Mouse (Mus musculus): ENCODE results near the gene Uvrag. TPM values are rescaled to one million over a fixed set of nuclear protein-coding genes. Genes with fewer than 3 reads are reported as not detected.

The Uvrag gene
- polyA plus RNA-seq, 1 experiment from 2014 or later = 19.1 TPM

- H3K4me1 ChIP-seq = peaks cover 27% of the 10 kb centered on the region
- 63% methylated on average over 3 of the region's 3 CpGs for WGBS
- H3K4me3 ChIP-seq (replicated peaks) = no peak overlapping the region
- H3K9ac ChIP-seq = no peak overlapping the region
- no peak for ATAC-seq (replicated peaks; ENCODE audit: low FRiP score)
- no peak overlapping the region for H3K27ac ChIP-seq
- H3K36me3 ChIP-seq = peaks cover 7% of the 10 kb centered on the region; the same call in 1 of the 2 replicates
- no peak overlapping the region for H3K4me2 ChIP-seq
- no peaks in the 10 kb centered on the region for H3K27me3 ChIP-seq
- no peaks in the 10 kb centered on the region for H3K9me3 ChIP-seq (replicated peaks)
Measured at GRCm38 (mm10) chr7:98856128-98856527, 284.8 kb downstream of the Uvrag start.

- Histone ChIP-seq H3K27ac (no peak overlapping the region), H3K4me3 (replicated peaks) (no peak overlapping the region), H3K36me3 (peaks cover 10% of the 10 kb centered on the region; the same call in 1 of the 2 replicates), H3K27me3 (no peaks in the 10 kb centered on the region), H3K4me2 (no peak overlapping the region), H3K9ac (no peak overlapping the region), H3K4me1 (peaks cover 28% of the 10 kb centered on the region), H3K9me3 (replicated peaks) (no peaks in the 10 kb centered on the region)
- ATAC-seq (replicated peaks; ENCODE audit: low FRiP score) = no peak
- WGBS = 54% methylated on average over 2 of the region's 2 CpGs
Measured at GRCm38 (mm10) chr7:98855388-98855787, 285.6 kb downstream of the Uvrag start.

- ATAC-seq (replicated peaks; ENCODE audit: low FRiP score) = no peak
- 80% methylated on average over 6 of the region's 6 CpGs for WGBS
- Histone ChIP-seq H3K27me3 (no peaks in the 10 kb centered on the region), H3K9ac (no peak overlapping the region), H3K27ac (no peak overlapping the region), H3K4me1 (peaks cover 35% of the 10 kb centered on the region), H3K9me3 (replicated peaks) (no peaks in the 10 kb centered on the region), H3K4me3 (replicated peaks) (no peak overlapping the region), H3K36me3 (peaks cover 22% of the 10 kb centered on the region), H3K4me2 (no peak overlapping the region)
Measured at GRCm38 (mm10) chr7:98853806-98854205, 287.1 kb downstream of the Uvrag start.

- Histone ChIP-seq H3K4me3 (replicated peaks) (no peak overlapping the region), H3K27ac (no peak overlapping the region), H3K9me3 (replicated peaks) (no peaks in the 10 kb centered on the region), H3K36me3 (peaks cover 25% of the 10 kb centered on the region), H3K27me3 (no peaks in the 10 kb centered on the region), H3K9ac (no peak overlapping the region), H3K4me1 (peaks cover 38% of the 10 kb centered on the region), H3K4me2 (no peak overlapping the region)
- 81% methylated on average over 18 of the region's 18 CpGs for WGBS
- no peak for ATAC-seq (replicated peaks; ENCODE audit: low FRiP score)
Measured at GRCm38 (mm10) chr7:98852950-98853650, 287.8 kb downstream of the Uvrag start.

- WGBS = 44% methylated on average over 9 of the region's 9 CpGs
- Histone ChIP-seq H3K27me3 (0 out of 2 replicates have a peak, but pooled peaks cover 5% of the 10 kb centered on the region), H3K27ac (peak overlapping the region; percentile 56), H3K36me3 (peaks cover 27% of the 10 kb centered on the region), H3K4me2 (0 out of 2 replicates have a peak overlapping the region, but pooled peaks have one; percentile 7), H3K9me3 (replicated peaks) (no peaks in the 10 kb centered on the region), H3K4me1 (peaks cover 31% of the 10 kb centered on the region), H3K9ac (no peak overlapping the region), H3K4me3 (replicated peaks) (no peak overlapping the region)
- ATAC-seq (replicated peaks; ENCODE audit: low FRiP score) = peak; percentile 47; the same call in 1 of the 2 replicates
Measured at GRCm38 (mm10) chr7:98851220-98851619, 289.7 kb downstream of the Uvrag start.

- WGBS = 85% methylated on average over 5 of the region's 5 CpGs
Measured at GRCm38 (mm10) chr7:98850388-98850787, 290.6 kb downstream of the Uvrag start.

GRCm38 (mm10) chr7:98848899-98849640 is 291.9 kb downstream of the Uvrag start:
- no peak for ATAC-seq (replicated peaks; ENCODE audit: low FRiP score)
- peaks cover 9% of the 10 kb centered on the region; the same call in 1 of the 2 replicates for H3K27me3 ChIP-seq
- H3K9me3 ChIP-seq (replicated peaks) = no peaks in the 10 kb centered on the region
- peaks cover 27% of the 10 kb centered on the region for H3K36me3 ChIP-seq
- peaks cover 32% of the 10 kb centered on the region for H3K4me1 ChIP-seq
- H3K4me3 ChIP-seq (replicated peaks) = no peak overlapping the region
- WGBS = 80% methylated on average over 8 of the region's 8 CpGs
- no peak overlapping the region for H3K27ac ChIP-seq
- H3K9ac ChIP-seq = no peak overlapping the region
- H3K4me2 ChIP-seq = no peak overlapping the region

More at GRCm38 (mm10) chr7:98850388-98850787, 290.6 kb downstream of the Uvrag start:
- Histone ChIP-seq H3K27ac (peak overlapping the region; percentile 56; the same call in 1 of the 2 replicates), H3K36me3 (peaks cover 27% of the 10 kb centered on the region), H3K4me1 (peaks cover 31% of the 10 kb centered on the region), H3K4me2 (no peak overlapping the region), H3K27me3 (0 out of 2 replicates have a peak, but pooled peaks cover 6% of the 10 kb centered on the region), H3K9ac (no peak overlapping the region), H3K4me3 (replicated peaks) (no peak overlapping the region), H3K9me3 (replicated peaks) (no peaks in the 10 kb centered on the region)
- no peak for ATAC-seq (replicated peaks; ENCODE audit: low FRiP score)

- 0 out of 2 replicates have a peak, but pooled peaks have one; percentile 21 for ATAC-seq (replicated peaks; ENCODE audit: low FRiP score)
- no peak overlapping the region for H3K27ac ChIP-seq
- no peak overlapping the region for H3K9ac ChIP-seq
- H3K9me3 ChIP-seq (replicated peaks) = no peaks in the 10 kb centered on the region
- WGBS = 22% methylated on average over 7 of the region's 7 CpGs
- H3K27me3 ChIP-seq = peaks cover 60% of the 10 kb centered on the region
- peak overlapping the region; percentile 14; the same call in 1 of the 2 replicates for H3K4me2 ChIP-seq
- peaks cover 45% of the 10 kb centered on the region for H3K4me1 ChIP-seq
- H3K36me3 ChIP-seq = peaks cover 3% of the 10 kb centered on the region; the same call in 1 of the 2 replicates
- no peak overlapping the region for H3K4me3 ChIP-seq (replicated peaks)
Measured at GRCm38 (mm10) chr7:98843649-98844048, 297.3 kb downstream of the Uvrag start.

- no peak for ATAC-seq (replicated peaks; ENCODE audit: low FRiP score)
- no peak overlapping the region for H3K4me3 ChIP-seq (replicated peaks)
- H3K9ac ChIP-seq = peak overlapping the region; percentile 2; the same call in 1 of the 2 replicates
- H3K9me3 ChIP-seq (replicated peaks) = no peaks in the 10 kb centered on the region
- H3K4me1 ChIP-seq = peaks cover 50% of the 10 kb centered on the region
- H3K36me3 ChIP-seq = peaks cover 3% of the 10 kb centered on the region; the same call in 1 of the 2 replicates
- WGBS = 85% methylated on average over 3 of the region's 3 CpGs
- peaks cover 65% of the 10 kb centered on the region for H3K27me3 ChIP-seq
- 0 out of 2 replicates have a peak overlapping the region, but pooled peaks have one; percentile 14 for H3K4me2 ChIP-seq
- no peak overlapping the region for H3K27ac ChIP-seq
Measured at GRCm38 (mm10) chr7:98842997-98843396, 297.9 kb downstream of the Uvrag start.

- no peak for ATAC-seq (replicated peaks; ENCODE audit: low FRiP score)
- Histone ChIP-seq H3K36me3 (no peaks in the 10 kb centered on the region), H3K27me3 (peaks cover 72% of the 10 kb centered on the region), H3K4me3 (replicated peaks) (no peak overlapping the region), H3K9me3 (replicated peaks) (no peaks in the 10 kb centered on the region), H3K27ac (no peak overlapping the region), H3K4me2 (0 out of 2 replicates have a peak overlapping the region, but pooled peaks have one; percentile 96), H3K9ac (no peak overlapping the region), H3K4me1 (peaks cover 62% of the 10 kb centered on the region)
- WGBS = 55% methylated on average over 3 of the region's 3 CpGs
Measured at GRCm38 (mm10) chr7:98841802-98842201, 299.1 kb downstream of the Uvrag start.

- H3K9me3 ChIP-seq (replicated peaks) = no peaks in the 10 kb centered on the region
- H3K27me3 ChIP-seq = peaks cover 80% of the 10 kb centered on the region
- H3K36me3 ChIP-seq = no peaks in the 10 kb centered on the region
- no peak overlapping the region for H3K27ac ChIP-seq
- no peak overlapping the region for H3K9ac ChIP-seq
- no peak for ATAC-seq (replicated peaks; ENCODE audit: low FRiP score)
- H3K4me3 ChIP-seq (replicated peaks) = peak overlapping the region; percentile 63; the same call in 1 of the 2 replicates
- peaks cover 72% of the 10 kb centered on the region for H3K4me1 ChIP-seq
- 50% methylated on average over 3 of the region's 3 CpGs for WGBS
- peak overlapping the region; percentile 96 for H3K4me2 ChIP-seq
Measured at GRCm38 (mm10) chr7:98840771-98841170, 300.2 kb downstream of the Uvrag start.

GRCm38 (mm10) chr7:98839312-98839711 is 301.6 kb downstream of the Uvrag start:
- Histone ChIP-seq H3K4me2 (peak overlapping the region; percentile 96), H3K4me1 (peaks cover 87% of the 10 kb centered on the region), H3K4me3 (replicated peaks) (peak overlapping the region; percentile 63), H3K27ac (no peak overlapping the region), H3K9me3 (replicated peaks) (no peaks in the 10 kb centered on the region), H3K36me3 (no peaks in the 10 kb centered on the region), H3K9ac (peak overlapping the region; percentile 51; the same call in 1 of the 2 replicates), H3K27me3 (peaks cover 94% of the 10 kb centered on the region)
- WGBS = 4% methylated on average over 12 of the region's 12 CpGs
- no peak for ATAC-seq (replicated peaks; ENCODE audit: low FRiP score)
